Mouse (Mus musculus) bone marrow, adult 2 months (tissue): Measurements from ENCODE around the gene F3.

Experiments
- CTCF ChIP-seq: fragments of 200-500 bp; IDR thresholded peaks from 2 replicates; pipeline ENCODE4 v1.5.1; 2011; ENCODE audit warnings: low read length, control low read depth; ENCODE audit not compliant: control insufficient read depth, insufficient read depth
- POLR2A ChIP-seq: fragments of 200-500 bp; IDR thresholded peaks from 2 replicates; pipeline ENCODE4 v1.6.1; 2011; ENCODE audit warnings: low read depth, mild to moderate bottlenecking, control low read depth, low read length, borderline replicate concordance; ENCODE audit not compliant: control insufficient read depth

DNA sequence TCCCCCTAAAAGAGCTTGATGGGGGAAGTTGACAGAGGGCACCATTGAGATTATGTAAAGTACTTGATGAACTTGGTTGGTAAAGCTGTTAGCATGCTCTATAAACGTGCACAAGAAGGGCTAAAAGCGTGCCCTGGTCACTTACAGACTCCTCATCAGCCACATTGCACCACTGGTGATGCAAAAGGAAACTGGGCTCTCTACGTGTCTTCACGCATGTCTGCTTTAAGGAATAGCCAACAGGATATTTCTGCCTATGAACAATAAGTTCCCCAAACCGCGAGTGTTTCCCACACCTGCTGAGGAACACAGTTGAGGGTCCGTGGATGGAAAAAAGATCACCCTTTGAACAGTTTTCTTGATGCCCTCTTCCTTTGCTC lies 1.7 kb upstream of the F3 start:
- TF ChIP-seq POLR2A (no peak), CTCF (no peak)
